Mouse (Mus musculus) CD4-positive helper T cell, adult 2 months (primary cell): ENCODE data around the gene Ap4b1.

Experiments
- DNase-seq: peaks from one replicate; pipeline ENCODE4 v3.0.0-alpha.2; 2012; ENCODE audit warnings: low read depth, missing footprints, low spot score

The Ap4b1 gene

GRCm38 (mm10) chr3:103853804-103854203 is 44.5 kb downstream of the Ap4b1 start:
- DNase-seq, result no peak

GRCm38 (mm10) chr3:103857036-103857805 is 47.9 kb downstream of the Ap4b1 start:
- peak; percentile 84 for DNase-seq

- DNase-seq, result peak; percentile 40
Measured at GRCm38 (mm10) chr3:103857977-103858563, 48.8 kb downstream of the Ap4b1 start.

- peak; percentile 75 for DNase-seq
Measured at GRCm38 (mm10) chr3:103858881-103859801, 49.8 kb downstream of the Ap4b1 start, which contains the start of gene Ptpn22. Ptpn22 (plus strand) TSS chr3:103859795.

- DNase-seq, result peak; percentile 95
Measured at GRCm38 (mm10) chr3:103859851-103860391, 50.6 kb downstream of the Ap4b1 start.

GRCm38 (mm10) chr3:103862721-103863220 is 53.5 kb downstream of the Ap4b1 start:
- peak; percentile 54 for DNase-seq

- DNase-seq, result no peak
Measured at GRCm38 (mm10) chr3:103864200-103864599, 54.9 kb downstream of the Ap4b1 start.

- DNase-seq, result peak; percentile 68
Measured at GRCm38 (mm10) chr3:103867424-103867971, 58.2 kb downstream of the Ap4b1 start.

GRCm38 (mm10) chr3:103868008-103868407 is 58.7 kb downstream of the Ap4b1 start:
- peak; percentile 91 for DNase-seq
